ENCODE assay signal across 23 mouse cellular contexts in genomic region chr11:115774653-115775052, GRCm38 (mm10). TPM values are rescaled to one million over a fixed set of nuclear protein-coding genes. Genes with fewer than 3 reads are reported as not detected.
DNase-seq lines count a peak whose midpoint lies in the region; ATAC-seq and TF ChIP-seq lines count a peak whose summit lies in the region.
"Had no signal": no experiment of that assay in that cellular context is flagged by ENCODE, and none has a peak within 500 bp of the region (broad histone marks: within the 10 kb centered on the region; RNA-seq: fewer than 3 reads in every experiment).

No protein-coding gene starts in this region.

- H3K4me2 ChIP-seq in forebrain, embryonic 11.5 days (ENCODE audit: low read depth, low read length, severe bottlenecking) = no peak overlapping the region
- no peak overlapping the region for H3K4me2 ChIP-seq in forebrain, embryonic 16.5 days (ENCODE audit: low read length)
- H3K4me2 ChIP-seq in heart, embryonic 12.5 days = no peak overlapping the region
- no peak overlapping the region for H3K4me2 ChIP-seq in stomach, embryonic 16.5 days (ENCODE audit: low read depth, low read length)
- H3K4me2 ChIP-seq in stomach, postnatal 0 days (replicated peaks; ENCODE audit: low read depth) = no peak overlapping the region
- H3K4me2 ChIP-seq: hindbrain, embryonic 13.5 days; neural tube, embryonic 13.5 days had no signal

- no peak for TF ChIP-seq POLR2A in kidney, adult 2 months (IDR thresholded peaks at IDR 0.05; ENCODE audit: low read depth, low read length)

- WGBS in forebrain, embryonic 11.5 days = 74% methylated on average over 4 of the region's 4 CpGs
- 78% methylated on average over 4 of the region's 4 CpGs for WGBS in forebrain, embryonic 16.5 days
- 43% methylated on average over 4 of the region's 4 CpGs for WGBS in heart, embryonic 12.5 days
- whole genome bisulfite sequencing in kidney, adult 2 months = 46% methylated on average over 4 of the region's 4 CpGs
- WGBS in stomach, embryonic 16.5 days = 55% methylated on average over 4 of the region's 4 CpGs
- WGBS in stomach, postnatal 0 days = 47% methylated on average over 4 of the region's 4 CpGs

- intact Hi-C loops in heart, postnatal 14 days (cut with DNase I) = loop anchor here (5.0 kb wide), 1 partner anchor 52 kb away; no protein-coding TSS in a partner anchor

- no peak for TF ChIP-seq CTCF in kidney, adult 2 months (conservative IDR thresholded peaks at IDR 0.05; ENCODE audit: insufficient read depth, insufficient read length, low read depth, low read length)
- no peak for TF ChIP-seq CTCF in stomach, postnatal 0 days (IDR thresholded peaks at IDR 0.05; ENCODE audit: low read depth)

- no peaks in the 10 kb centered on the region for H3K9me3 ChIP-seq in forebrain, embryonic 11.5 days (ENCODE audit: control insufficient read depth, low read length)
- no peaks in the 10 kb centered on the region; the same call in 1 of the 2 replicates for H3K9me3 ChIP-seq in forebrain, embryonic 16.5 days (ENCODE audit: control insufficient read depth, low read length)
- no peaks in the 10 kb centered on the region for H3K9me3 ChIP-seq in heart, embryonic 12.5 days (replicated peaks)
- H3K9me3 ChIP-seq in stomach, embryonic 16.5 days (replicated peaks; ENCODE audit: control insufficient read depth, low read length) = no peaks in the 10 kb centered on the region
- H3K9me3 ChIP-seq in stomach, postnatal 0 days (ENCODE audit: control insufficient read depth, low read length) = no peaks in the 10 kb centered on the region
- H3K9me3 ChIP-seq: forebrain, embryonic 10.5 days; hindbrain, embryonic 13.5 days; midbrain, embryonic 10.5 days; neural tube, embryonic 13.5 days had no signal

- H3K9ac ChIP-seq in forebrain, embryonic 11.5 days (ENCODE audit: low read length) = no peak overlapping the region
- no peak overlapping the region for H3K9ac ChIP-seq in forebrain, embryonic 16.5 days (replicated peaks; ENCODE audit: low read depth, low read length)
- H3K9ac ChIP-seq in heart, embryonic 12.5 days = 0 out of 2 replicates have a peak overlapping the region, but pooled peaks have one; percentile 52
- H3K9ac ChIP-seq in stomach, embryonic 16.5 days (ENCODE audit: low read length) = 0 out of 2 replicates have a peak overlapping the region, but pooled peaks have one; percentile 28
- H3K9ac ChIP-seq in stomach, postnatal 0 days (ENCODE audit: low read length) = no peak overlapping the region
- H3K9ac ChIP-seq: hindbrain, embryonic 13.5 days; neural tube, embryonic 13.5 days had no signal

- ATAC-seq in forebrain, embryonic 11.5 days (replicated peaks; ENCODE audit: low FRiP score) = no peak
- no peak for ATAC-seq in forebrain, embryonic 16.5 days
- no peak for ATAC-seq in heart, embryonic 12.5 days (ENCODE audit: insufficient number of reproducible peaks, low FRiP score)
- no peak for ATAC-seq in stomach, embryonic 16.5 days (ENCODE audit: insufficient read depth, low FRiP score)
- ATAC-seq in stomach, postnatal 0 days (ENCODE audit: low FRiP score, low TSS enrichment) = no peak
- ATAC-seq: CD4-positive, CD25-positive, alpha-beta regulatory T cell, adult 4 months; midbrain, embryonic 16.5 days had no signal

- no peak overlapping the region for H3K4me3 ChIP-seq in forebrain, embryonic 11.5 days (ENCODE audit: low read depth, low read length)
- no peak overlapping the region for H3K4me3 ChIP-seq in forebrain, embryonic 16.5 days (replicated peaks; ENCODE audit: low read length)
- no peak overlapping the region for H3K4me3 ChIP-seq in heart, embryonic 12.5 days
- H3K4me3 ChIP-seq in kidney, adult 2 months (ENCODE audit: insufficient read depth, low read depth, low read length) = no peak overlapping the region
- H3K4me3 ChIP-seq in stomach, embryonic 16.5 days (replicated peaks; ENCODE audit: low read length) = no peak overlapping the region
- no peak overlapping the region for H3K4me3 ChIP-seq in stomach, postnatal 0 days (ENCODE audit: low read depth, low read length)
- H3K4me3 ChIP-seq: forebrain, embryonic 10.5 days; hindbrain, embryonic 13.5 days; midbrain, embryonic 10.5 days; myocyte; neural tube, embryonic 13.5 days had no signal

- peak; percentile 42 for DNase-seq in forebrain, embryonic 11.5 days (ENCODE audit: low spot score)
- no peak for DNase-seq in heart, postnatal 14 days
- no peak for DNase-seq in kidney, adult 2 months
- DNase-seq in kidney, postnatal 10 days = no peak
- DNase-seq in stomach, postnatal 0 days (ENCODE audit: low spot score) = no peak
- DNase-seq: cerebellum, adult 11 months; cerebellum, adult 9-11 months; left cerebral cortex, postnatal 4 days; lung, postnatal 10 days; retina, postnatal 1 day; right cerebral cortex, postnatal 25 days; spleen, adult 18-20 months; thymus, postnatal 14 days had no signal

- peaks cover 14% of the 10 kb centered on the region for H3K4me1 ChIP-seq in forebrain, embryonic 11.5 days (replicated peaks; ENCODE audit: control insufficient read depth, insufficient read depth, low read length)
- peaks cover 23% of the 10 kb centered on the region for H3K4me1 ChIP-seq in forebrain, embryonic 16.5 days (replicated peaks; ENCODE audit: control insufficient read depth, insufficient read depth, low read length)
- H3K4me1 ChIP-seq in heart, embryonic 12.5 days (replicated peaks) = peaks cover 62% of the 10 kb centered on the region
- H3K4me1 ChIP-seq in kidney, adult 2 months (ENCODE audit: control insufficient read depth, insufficient read depth, low read length) = peaks cover 44% of the 10 kb centered on the region
- H3K4me1 ChIP-seq in stomach, embryonic 16.5 days (ENCODE audit: control insufficient read depth, insufficient read depth, low read length) = peaks cover 46% of the 10 kb centered on the region
- H3K4me1 ChIP-seq in stomach, postnatal 0 days (replicated peaks; ENCODE audit: control insufficient read depth, insufficient read depth) = peaks cover 9% of the 10 kb centered on the region

- no peak for TF ChIP-seq EP300 in stomach, postnatal 0 days (optimal IDR thresholded peaks at IDR 0.05)

- H3K27ac ChIP-seq in forebrain, embryonic 11.5 days (ENCODE audit: low read depth, low read length) = no peak overlapping the region
- H3K27ac ChIP-seq in forebrain, embryonic 16.5 days (ENCODE audit: low read length) = no peak overlapping the region
- no peak overlapping the region for H3K27ac ChIP-seq in heart, embryonic 12.5 days (ENCODE audit: poor library complexity, severe bottlenecking)
- peak overlapping the region; percentile 69; the same call in 1 of the 2 replicates for H3K27ac ChIP-seq in kidney, adult 2 months (ENCODE audit: insufficient read depth, low read depth, low read length)
- no peak overlapping the region for H3K27ac ChIP-seq in stomach, embryonic 16.5 days (ENCODE audit: low read length)
- H3K27ac ChIP-seq in stomach, postnatal 0 days (replicated peaks) = no peak overlapping the region; the same call in 1 of the 2 replicates
- H3K27ac ChIP-seq: forebrain, embryonic 10.5 days; hindbrain, embryonic 13.5 days; midbrain, embryonic 10.5 days; neural tube, embryonic 13.5 days had no signal

- H3K36me3 ChIP-seq in forebrain, embryonic 11.5 days (ENCODE audit: control insufficient read depth, insufficient read depth, low read length) = no peaks in the 10 kb centered on the region
- H3K36me3 ChIP-seq in forebrain, embryonic 16.5 days (ENCODE audit: control insufficient read depth, insufficient read depth) = no peaks in the 10 kb centered on the region
- H3K36me3 ChIP-seq in heart, embryonic 12.5 days = peaks cover 13% of the 10 kb centered on the region; the same call in 1 of the 2 replicates
- no peaks in the 10 kb centered on the region for H3K36me3 ChIP-seq in kidney, adult 2 months (ENCODE audit: control insufficient read depth, insufficient read depth, low read length)
- H3K36me3 ChIP-seq in stomach, embryonic 16.5 days (ENCODE audit: control insufficient read depth, insufficient read depth, low read length) = no peaks in the 10 kb centered on the region
- no peaks in the 10 kb centered on the region for H3K36me3 ChIP-seq in stomach, postnatal 0 days (ENCODE audit: control insufficient read depth, insufficient read depth, low read length)
- H3K36me3 ChIP-seq: hindbrain, embryonic 13.5 days; neural tube, embryonic 13.5 days had no signal

- H3K27me3 ChIP-seq in forebrain, embryonic 11.5 days (ENCODE audit: control insufficient read depth, insufficient read depth, low read length) = no peaks in the 10 kb centered on the region
- no peaks in the 10 kb centered on the region for H3K27me3 ChIP-seq in forebrain, embryonic 16.5 days (replicated peaks; ENCODE audit: control insufficient read depth, insufficient read depth, low read length)
- no peaks in the 10 kb centered on the region for H3K27me3 ChIP-seq in heart, embryonic 12.5 days (replicated peaks)
- no peaks in the 10 kb centered on the region for H3K27me3 ChIP-seq in kidney, adult 2 months (replicated peaks; ENCODE audit: control insufficient read depth, insufficient read depth, low read length)
- no peaks in the 10 kb centered on the region for H3K27me3 ChIP-seq in stomach, embryonic 16.5 days (ENCODE audit: control insufficient read depth, insufficient read depth, low read length)
- no peaks in the 10 kb centered on the region for H3K27me3 ChIP-seq in stomach, postnatal 0 days (ENCODE audit: control insufficient read depth, insufficient read depth, low read length)
- H3K27me3 ChIP-seq: hindbrain, embryonic 13.5 days; neural tube, embryonic 13.5 days had no signal

RNA-seq across cellular contexts. Expression of gene Tmem94, which starts 9.4 kb away (rescaled TPM):
- polyA plus RNA-seq in forebrain, embryonic 11.5 days (2014; fragmentation: Nextera tagmentation; extraction: Ambion mirVana) = 25.9 and 28.9 TPM in 2 replicates
- 29.1 and 29.8 TPM in 2 replicates for polyA plus RNA-seq in forebrain, embryonic 16.5 days (2015; fragmentation: Nextera tagmentation; extraction: Ambion mirVana)
- 52.4 and 52.5 TPM in 2 replicates for polyA plus RNA-seq in heart, embryonic 12.5 days (2016; fragmentation: Nextera tagmentation; extraction: Ambion mirVana)
- total RNA-seq in heart, postnatal 14 days (2021) = 100 to 1,000 TPM; 103 to 111 TPM
- polyA plus RNA-seq in kidney, adult 2 months (2012; rRNA removed) = 77.1 and 97.8 TPM in 2 replicates
- 21.4 and 23.1 TPM in 2 replicates for polyA plus RNA-seq in stomach, embryonic 16.5 days (2015; fragmentation: Nextera tagmentation; extraction: Ambion mirVana)
- polyA plus RNA-seq in stomach, postnatal 0 days (2015; fragmentation: Nextera tagmentation; extraction: Ambion mirVana) = 8.2 and 10.0 TPM in 2 replicates

RNA-seq across cellular contexts. Expression of gene Caskin2, which starts 38.8 kb away (rescaled TPM):
- polyA plus RNA-seq in forebrain, embryonic 11.5 days (2014; fragmentation: Nextera tagmentation; extraction: Ambion mirVana) = 20.4 and 21.2 TPM in 2 replicates
- 9.1 and 11.2 TPM in 2 replicates for polyA plus RNA-seq in forebrain, embryonic 16.5 days (2015; fragmentation: Nextera tagmentation; extraction: Ambion mirVana)
- polyA plus RNA-seq in heart, embryonic 12.5 days (2016; fragmentation: Nextera tagmentation; extraction: Ambion mirVana) = 23.5 and 25.3 TPM in 2 replicates
- 10 to 100 TPM; 54.0 to 54.9 TPM for total RNA-seq in heart, postnatal 14 days (2021)
- polyA plus RNA-seq in kidney, adult 2 months (2012; rRNA removed) = 36.9 and 46.7 TPM in 2 replicates
- 14.9 and 16.8 TPM in 2 replicates for polyA plus RNA-seq in stomach, embryonic 16.5 days (2015; fragmentation: Nextera tagmentation; extraction: Ambion mirVana)
- 6.6 and 8.6 TPM in 2 replicates for polyA plus RNA-seq in stomach, postnatal 0 days (2015; fragmentation: Nextera tagmentation; extraction: Ambion mirVana)

RNA-seq across cellular contexts. Expression of gene Tsen54, which starts 39.9 kb away (rescaled TPM):
- polyA plus RNA-seq in forebrain, embryonic 11.5 days (2014; fragmentation: Nextera tagmentation; extraction: Ambion mirVana) = 29.4 and 33.4 TPM in 2 replicates
- polyA plus RNA-seq in forebrain, embryonic 16.5 days (2015; fragmentation: Nextera tagmentation; extraction: Ambion mirVana) = 25.8 and 28.3 TPM in 2 replicates
- 23.0 and 29.2 TPM in 2 replicates for polyA plus RNA-seq in heart, embryonic 12.5 days (2016; fragmentation: Nextera tagmentation; extraction: Ambion mirVana)
- 10 to 100 TPM in 1 of 2 experiments, 1 to 10 TPM in 1; 8.7 to 12.1 TPM for total RNA-seq in heart, postnatal 14 days (2021)
- 36.4 and 43.4 TPM in 2 replicates for polyA plus RNA-seq in kidney, adult 2 months (2012; rRNA removed)
- 26.4 and 28.1 TPM in 2 replicates for polyA plus RNA-seq in stomach, embryonic 16.5 days (2015; fragmentation: Nextera tagmentation; extraction: Ambion mirVana)
- polyA plus RNA-seq in stomach, postnatal 0 days (2015; fragmentation: Nextera tagmentation; extraction: Ambion mirVana) = 18.8 and 20.1 TPM in 2 replicates

RNA-seq across cellular contexts. Expression of gene Llgl2, which starts 49.2 kb away (rescaled TPM):
- 3.9 and 5.5 TPM in 2 replicates for polyA plus RNA-seq in forebrain, embryonic 11.5 days (2014; fragmentation: Nextera tagmentation; extraction: Ambion mirVana)
- 1.3 and 2.0 TPM in 2 replicates for polyA plus RNA-seq in forebrain, embryonic 16.5 days (2015; fragmentation: Nextera tagmentation; extraction: Ambion mirVana)
- 22.5 and 25.8 TPM in 2 replicates for polyA plus RNA-seq in heart, embryonic 12.5 days (2016; fragmentation: Nextera tagmentation; extraction: Ambion mirVana)
- 10 to 100 TPM; 15.0 to 18.2 TPM for total RNA-seq in heart, postnatal 14 days (2021)
- 153 and 166 TPM in 2 replicates for polyA plus RNA-seq in kidney, adult 2 months (2012; rRNA removed)
- polyA plus RNA-seq in stomach, embryonic 16.5 days (2015; fragmentation: Nextera tagmentation; extraction: Ambion mirVana) = 65.6 and 75.3 TPM in 2 replicates
- polyA plus RNA-seq in stomach, postnatal 0 days (2015; fragmentation: Nextera tagmentation; extraction: Ambion mirVana) = 58.4 and 63.5 TPM in 2 replicates

Comparison
In these comparisons a context has a peak if more than half of its experiments do, and no peak if none do; other contexts are left out.
1. H3K9ac ChIP-seq: peak in heart, embryonic 12.5 days (single experiment) and stomach, embryonic 16.5 days (single experiment); none in forebrain, embryonic 11.5 days (single experiment), forebrain, embryonic 16.5 days (single experiment) and stomach, postnatal 0 days (single experiment).